Mouse (Mus musculus): Measurements from ENCODE around the gene Rxfp1.
"Not testable (repeated sequence)": the region's sequence is repeated elsewhere in the genome, so short reads cannot be mapped to it uniquely, and the experiment has no call there.

Gene Rxfp1

GRCm38 (mm10) chr3:79737780-79738179, at the start of gene Rxfp1:
Gene Rxfp1, minus strand, starts transcription at chr3:79737880.
- DNase-seq (ENCODE audit: low spot score) = no peak

GRCm38 (mm10) chr3:79784362-79784736, 46.7 kb upstream of the Rxfp1 start:
- no peak for DNase-seq (ENCODE audit: low spot score)

- no peak for DNase-seq (ENCODE audit: low spot score)
Observed at GRCm38 (mm10) chr3:79783630-79784361, 46.1 kb upstream of the Rxfp1 start.

- DNase-seq (ENCODE audit: low spot score) = no peak
Observed at GRCm38 (mm10) chr3:79772701-79773100, 35.0 kb upstream of the Rxfp1 start.

GRCm38 (mm10) chr3:79753736-79754135, 16.1 kb upstream of the Rxfp1 start:
- DNase-seq (ENCODE audit: low spot score) = no peak

GRCm38 (mm10) chr3:79746585-79746984, 8.9 kb upstream of the Rxfp1 start:
- DNase-seq (ENCODE audit: low spot score) = no peak

- no peak for DNase-seq (ENCODE audit: low spot score)
Observed at GRCm38 (mm10) chr3:79745101-79745500, 7.4 kb upstream of the Rxfp1 start.

- DNase-seq (ENCODE audit: low spot score) = no peak
Observed at GRCm38 (mm10) chr3:79744415-79744814, 6.7 kb upstream of the Rxfp1 start.

GRCm38 (mm10) chr3:79740351-79740750, 2.7 kb upstream of the Rxfp1 start:
- no peak for DNase-seq (ENCODE audit: low spot score)

GRCm38 (mm10) chr3:79738451-79738850, 771 bp upstream of the Rxfp1 start:
- DNase-seq (ENCODE audit: low spot score) = no peak

GRCm38 (mm10) chr3:79726506-79727075, 11.1 kb downstream of the Rxfp1 start:
- DNase-seq (ENCODE audit: low spot score) = peak; percentile 66

GRCm38 (mm10) chr3:79720756-79721484, 16.8 kb downstream of the Rxfp1 start:
- DNase-seq (ENCODE audit: low spot score) = no peak

GRCm38 (mm10) chr3:79706436-79706835, 31.2 kb downstream of the Rxfp1 start:
- no peak for DNase-seq (ENCODE audit: low spot score)

GRCm38 (mm10) chr3:79703135-79703534, 34.5 kb downstream of the Rxfp1 start:
- DNase-seq (ENCODE audit: low spot score) = no peak

- DNase-seq (ENCODE audit: low spot score) = no peak
Observed at GRCm38 (mm10) chr3:79691957-79692356, 45.7 kb downstream of the Rxfp1 start.

GRCm38 (mm10) chr3:79690111-79690651, 47.5 kb downstream of the Rxfp1 start:
- no peak for DNase-seq (ENCODE audit: low spot score)

- not testable (repeated sequence) for DNase-seq (ENCODE audit: low spot score)
Observed at GRCm38 (mm10) chr3:79688101-79688500, 49.6 kb downstream of the Rxfp1 start.

- DNase-seq (ENCODE audit: low spot score) = no peak
Observed at GRCm38 (mm10) chr3:79683529-79683928, 54.2 kb downstream of the Rxfp1 start.

- DNase-seq (ENCODE audit: low spot score) = no peak
Observed at GRCm38 (mm10) chr3:79682351-79683132, 55.1 kb downstream of the Rxfp1 start.

GRCm38 (mm10) chr3:79676411-79676810, 61.3 kb downstream of the Rxfp1 start:
- no peak for DNase-seq (ENCODE audit: low spot score)

GRCm38 (mm10) chr3:79674641-79675040, 63.0 kb downstream of the Rxfp1 start:
- no peak for DNase-seq (ENCODE audit: low spot score)

GRCm38 (mm10) chr3:79673082-79673481, 64.6 kb downstream of the Rxfp1 start:
- peak; percentile 22 for DNase-seq (ENCODE audit: low spot score)

All from yolk sac, embryonic 10.5 days (tissue).